Mouse (Mus musculus) R1 (cell line): ENCODE data around the gene Rgs6.

Experiments
- DNase-seq: peaks from one replicate; pipeline ENCODE4 v3.0.0-alpha.2; 2018; ENCODE audit warnings: low read depth, low spot score

Gene Rgs6

DNA sequence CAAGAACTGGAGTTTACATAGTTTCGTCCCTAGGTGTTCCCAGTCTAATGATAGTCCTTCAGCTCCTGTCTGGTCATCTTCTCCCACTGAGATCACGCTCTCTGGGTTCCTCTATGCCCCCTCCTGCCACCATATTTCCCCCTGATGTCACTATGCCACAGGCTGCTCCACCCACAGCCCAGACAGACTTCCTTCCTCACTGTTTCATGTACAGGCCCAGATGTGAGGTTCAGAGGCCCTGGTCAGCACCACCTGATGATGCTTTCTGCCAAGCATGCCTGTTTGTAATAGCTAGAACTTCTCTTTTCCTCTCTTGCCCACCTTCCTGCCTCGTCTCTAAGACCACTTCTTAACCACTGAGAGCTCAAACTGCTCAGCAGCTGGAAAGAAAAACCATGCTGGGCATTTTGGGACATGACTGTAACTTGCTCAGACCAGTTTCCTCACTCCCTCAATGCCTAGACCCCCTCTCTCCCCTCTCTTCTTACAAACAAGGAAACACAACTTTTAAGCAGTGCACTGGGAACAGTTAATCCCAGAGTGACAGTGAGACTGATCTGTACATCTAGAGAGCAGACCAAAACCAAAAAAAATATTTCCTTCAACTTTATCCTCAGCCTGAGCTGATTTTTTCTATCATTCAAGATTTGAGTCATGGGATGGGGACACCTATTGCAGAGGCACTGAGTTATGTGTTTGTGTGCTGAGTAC lies 446.9 kb downstream of the Rgs6 start:
- DNase-seq: no peak

- peak; percentile 7 for DNase-seq
These were observed 449.9 kb downstream of the Rgs6 start for GRCm38 (mm10) chr12:83037798-83038560.

- no peak for DNase-seq
These were observed 450.7 kb downstream of the Rgs6 start for GRCm38 (mm10) chr12:83038779-83039178.

DNA sequence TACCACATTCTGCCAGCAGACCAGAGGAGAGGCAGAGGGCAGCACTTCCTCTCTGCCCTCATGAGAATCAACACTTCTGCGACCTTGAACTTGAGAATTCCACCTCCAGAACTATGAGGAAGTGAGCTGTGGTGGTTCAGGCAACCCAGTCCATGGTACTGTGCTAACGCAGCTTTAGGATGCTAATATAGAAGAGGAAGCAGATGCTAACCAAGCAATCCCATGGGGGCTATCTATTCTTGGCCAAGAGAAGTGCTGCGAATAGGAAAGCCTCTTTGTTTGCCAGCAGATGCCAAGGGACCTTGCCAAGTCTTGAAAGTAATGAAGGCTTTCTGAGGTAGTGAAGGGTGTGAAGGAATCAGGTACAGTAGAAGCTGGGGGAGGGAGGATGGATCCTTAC lies 451.8 kb downstream of the Rgs6 start:
- DNase-seq: no peak

DNA sequence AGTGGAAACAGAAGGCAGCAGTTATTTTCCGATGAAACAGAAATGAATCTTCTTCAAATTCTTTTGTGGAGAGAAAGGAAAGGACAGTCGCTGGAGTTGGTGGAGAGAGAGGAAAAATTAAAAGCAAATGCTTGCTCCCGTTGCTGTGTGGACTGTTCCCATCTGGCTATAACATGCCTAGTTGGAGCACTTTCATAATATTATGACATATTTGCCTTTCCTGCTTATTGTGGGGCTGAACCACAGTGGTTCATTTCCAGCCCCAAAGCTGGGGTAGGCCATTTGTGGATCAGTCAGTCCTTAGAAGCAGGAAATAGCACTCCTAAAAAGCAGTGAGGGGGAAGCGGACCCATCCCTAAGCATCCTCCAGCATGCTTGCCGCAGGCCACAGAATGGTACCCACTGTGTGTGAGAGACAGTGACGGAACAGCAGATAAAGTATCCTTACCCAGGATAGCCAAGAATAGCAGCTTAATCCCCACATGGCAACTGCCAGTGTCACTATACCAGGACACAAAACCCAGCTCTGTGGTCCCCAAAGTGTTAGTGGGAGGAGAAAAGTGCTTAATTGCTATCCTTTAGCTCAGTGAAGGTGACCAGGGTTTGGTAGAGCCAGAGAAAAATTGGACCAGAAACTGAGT lies 456.0 kb downstream of the Rgs6 start:
- DNase-seq: no peak

- no peak for DNase-seq
These were observed 456.5 kb downstream of the Rgs6 start for GRCm38 (mm10) chr12:83044621-83044990.

DNA sequence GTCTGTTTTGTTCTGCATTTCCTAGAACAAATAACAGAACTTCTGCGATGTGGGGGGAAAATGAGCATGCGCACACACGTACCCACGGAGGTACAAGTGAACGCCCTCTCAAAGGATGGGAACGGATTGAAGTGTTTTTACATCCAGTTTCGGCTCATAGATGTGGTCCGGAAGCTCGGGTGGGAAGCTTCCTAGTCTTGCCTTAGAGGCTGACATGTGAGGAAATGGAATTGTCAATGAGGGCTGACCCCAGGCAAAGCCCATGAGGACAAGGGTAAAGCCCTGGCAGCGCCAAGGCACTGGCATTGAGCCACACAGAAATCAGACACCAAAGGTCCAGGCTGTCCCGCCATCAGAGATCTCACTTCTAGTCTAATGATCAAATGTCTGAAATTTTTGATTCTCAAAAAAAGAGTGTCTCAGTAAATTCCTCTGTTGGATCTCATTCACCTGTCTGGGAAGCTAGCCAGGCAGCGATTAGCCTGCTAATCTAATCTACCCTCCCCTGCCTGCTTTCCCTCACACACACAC lies 457.0 kb downstream of the Rgs6 start:
- DNase-seq: no peak

DNA sequence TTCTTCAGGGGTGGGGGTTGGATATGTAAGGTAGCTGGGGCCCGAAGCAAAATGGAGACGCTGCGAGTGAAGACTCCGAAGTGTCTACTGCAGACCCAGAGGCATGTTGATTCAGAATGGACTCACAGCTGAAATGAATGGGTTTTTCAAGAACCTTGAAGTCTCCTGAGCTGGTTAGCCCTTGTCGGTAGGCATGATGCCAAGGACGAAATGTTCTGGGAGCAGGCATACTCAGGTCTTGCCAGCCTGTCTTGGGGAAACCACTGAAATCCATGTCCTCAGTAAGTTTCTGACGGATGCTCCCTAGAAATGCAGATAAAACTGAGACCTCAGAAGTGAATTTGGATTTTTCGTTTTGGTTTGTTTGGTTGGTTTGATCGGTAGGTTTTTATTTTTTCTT lies 458.6 kb downstream of the Rgs6 start:
- DNase-seq: no peak

DNA sequence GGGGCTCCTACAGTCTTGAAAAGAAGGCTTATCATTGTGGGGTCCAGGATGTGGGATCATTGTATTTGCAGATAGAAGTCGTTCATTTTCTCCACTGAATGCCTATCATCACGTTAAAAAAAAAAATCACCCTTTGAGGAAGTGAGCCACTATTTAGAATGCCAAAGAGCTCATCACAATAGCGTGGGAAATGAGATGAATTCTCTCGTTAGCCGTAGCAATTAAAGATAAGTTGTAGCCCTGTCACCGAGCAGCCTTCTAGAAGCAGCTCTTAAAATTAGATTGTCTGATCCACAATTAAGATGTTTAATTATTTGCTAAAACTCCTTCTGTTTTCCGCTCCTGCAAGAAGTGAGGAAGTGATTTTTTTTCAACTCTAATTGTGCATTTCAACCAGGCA lies 459.6 kb downstream of the Rgs6 start:
- DNase-seq: no peak

- DNase-seq: no peak
These were observed 462.4 kb downstream of the Rgs6 start for GRCm38 (mm10) chr12:83050514-83050913.

DNA sequence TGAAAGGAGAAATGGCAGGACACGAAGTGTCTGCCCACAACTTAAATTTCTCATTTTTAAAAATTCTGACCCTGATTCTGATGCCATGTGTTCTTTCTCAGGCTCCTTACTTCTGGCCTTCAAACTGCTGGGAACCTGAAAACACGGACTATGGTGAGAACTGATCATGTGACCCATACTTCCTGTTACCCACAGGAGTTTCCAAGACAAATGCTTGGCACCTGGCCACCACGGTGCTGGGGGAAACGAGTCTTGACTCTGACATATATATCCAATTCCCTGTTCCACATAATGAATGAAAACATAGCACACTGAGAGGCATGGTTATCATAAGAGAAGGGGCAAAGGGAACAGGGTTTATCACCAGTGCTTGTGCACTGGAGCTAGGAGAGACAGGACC lies 464.3 kb downstream of the Rgs6 start:
- DNase-seq: no peak

DNA sequence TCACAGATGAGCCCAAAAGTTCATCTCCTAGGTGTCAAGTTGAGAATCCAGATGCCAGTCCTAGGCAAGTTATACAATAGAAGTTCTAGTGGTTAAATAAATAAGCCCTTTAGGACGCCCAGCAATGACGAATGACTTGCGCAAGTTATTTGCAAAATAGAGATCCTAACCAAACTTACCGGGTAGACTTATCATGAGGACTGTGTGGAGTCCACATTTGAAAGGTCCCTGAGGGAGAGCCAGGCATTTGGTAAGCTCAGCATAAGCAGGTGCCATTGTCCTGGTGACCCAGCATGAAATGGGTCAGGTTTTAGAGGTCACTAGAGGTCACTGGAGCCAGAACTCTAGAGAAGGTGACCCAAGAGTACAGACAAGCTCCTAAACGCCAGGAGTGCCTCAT lies 467.6 kb downstream of the Rgs6 start:
- no peak for DNase-seq

DNA sequence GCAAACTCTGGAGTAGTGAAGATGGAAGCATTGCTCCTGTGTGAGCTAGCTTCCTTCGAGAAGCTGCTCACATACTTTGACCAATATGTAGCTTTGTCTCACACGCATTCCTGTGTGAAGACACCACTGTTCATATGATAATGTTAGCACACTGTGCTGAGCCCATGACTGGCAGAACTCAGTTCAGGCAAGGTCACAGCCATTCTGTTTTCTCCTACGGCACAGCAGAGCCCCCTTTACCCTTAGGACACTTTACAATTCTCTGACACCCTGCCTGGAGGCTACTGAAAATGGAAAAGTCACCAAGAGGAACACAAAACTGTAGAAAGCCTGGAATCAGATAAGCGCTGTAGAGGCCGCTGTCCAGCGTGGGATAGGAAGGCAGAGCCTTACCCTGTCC lies 478.3 kb downstream of the Rgs6 start:
- DNase-seq: peak; percentile 35

- DNase-seq: no peak
These were observed 482.8 kb downstream of the Rgs6 start for GRCm38 (mm10) chr12:83070848-83071247.

DNA sequence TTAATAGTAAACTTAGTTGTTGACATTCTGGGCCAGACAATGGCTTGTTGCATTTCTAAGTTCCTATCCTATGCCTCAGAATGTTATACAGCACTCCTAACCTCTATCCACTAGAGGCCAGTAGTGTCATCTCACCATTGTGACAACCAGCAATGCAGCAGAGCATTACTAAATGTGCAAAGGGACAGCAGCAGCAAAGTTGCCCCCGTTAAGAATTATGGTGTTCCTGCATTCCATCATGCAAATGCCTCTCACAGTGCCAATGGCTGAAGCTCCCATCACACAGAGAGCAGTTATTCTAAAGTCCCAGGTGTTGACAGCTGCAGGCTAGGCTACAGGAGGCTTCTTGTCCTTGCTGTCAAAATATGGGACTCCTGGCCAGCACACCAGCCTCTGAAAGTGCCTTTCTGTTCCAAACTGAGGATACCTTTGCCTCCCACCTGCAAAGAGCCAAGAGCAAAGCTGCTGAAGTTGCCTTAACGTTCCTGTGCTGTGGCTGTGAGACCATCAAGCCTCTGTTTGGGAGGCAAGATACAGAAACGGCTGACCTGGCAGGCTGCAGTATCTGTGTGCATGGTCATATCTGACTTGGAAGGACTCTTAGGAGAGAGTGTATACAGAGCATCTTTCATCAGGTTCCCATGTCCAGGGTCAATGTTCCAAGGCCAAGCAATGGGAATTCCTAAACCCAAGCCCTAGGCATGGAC lies 484.2 kb downstream of the Rgs6 start:
- peak; percentile 13 for DNase-seq

DNA sequence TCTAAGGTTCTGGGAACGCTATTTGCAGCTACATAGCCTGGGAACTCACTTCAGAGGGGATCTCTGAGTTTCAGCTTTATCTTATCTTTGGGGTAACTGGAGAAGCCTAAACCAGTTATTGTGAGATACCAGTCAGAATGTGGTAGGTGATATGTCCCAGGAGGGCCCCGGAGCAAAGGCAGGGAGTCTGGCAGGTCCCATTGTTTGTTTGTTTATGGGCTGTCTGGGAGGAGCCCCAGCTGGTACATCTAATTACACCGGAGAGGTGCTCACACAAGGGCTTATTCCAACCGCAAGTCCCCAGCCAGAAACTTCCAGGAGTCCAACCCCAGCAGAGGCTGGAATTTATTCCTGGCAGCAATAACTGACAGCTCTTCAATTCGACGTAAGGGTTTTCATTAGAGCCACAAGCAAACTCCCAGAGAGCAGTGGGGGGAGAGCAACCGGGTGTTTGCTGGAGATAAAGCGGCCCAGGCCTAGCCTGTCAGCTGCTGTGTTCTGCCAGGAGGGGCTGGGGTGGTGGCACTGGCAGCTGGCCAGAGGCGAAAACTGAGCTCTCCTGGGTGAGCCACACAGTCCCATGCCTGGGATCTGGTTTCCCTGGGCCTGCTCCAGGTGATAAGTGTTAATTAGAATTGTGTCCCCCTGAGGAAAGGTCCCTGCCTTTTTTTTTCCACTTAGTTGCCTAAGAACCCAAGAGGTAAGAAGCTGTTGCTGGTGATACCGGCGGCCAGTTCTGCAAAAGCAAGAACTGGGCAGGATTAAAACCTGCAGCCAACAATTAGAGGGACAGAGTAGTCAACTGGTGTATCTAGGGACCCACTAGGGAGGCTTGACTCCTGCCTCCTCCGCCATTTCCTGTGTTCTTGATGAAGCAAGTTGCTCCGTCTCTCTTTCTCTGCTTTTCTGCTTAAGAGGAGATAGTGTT lies 485.1 kb downstream of the Rgs6 start:
- no peak for DNase-seq

DNA sequence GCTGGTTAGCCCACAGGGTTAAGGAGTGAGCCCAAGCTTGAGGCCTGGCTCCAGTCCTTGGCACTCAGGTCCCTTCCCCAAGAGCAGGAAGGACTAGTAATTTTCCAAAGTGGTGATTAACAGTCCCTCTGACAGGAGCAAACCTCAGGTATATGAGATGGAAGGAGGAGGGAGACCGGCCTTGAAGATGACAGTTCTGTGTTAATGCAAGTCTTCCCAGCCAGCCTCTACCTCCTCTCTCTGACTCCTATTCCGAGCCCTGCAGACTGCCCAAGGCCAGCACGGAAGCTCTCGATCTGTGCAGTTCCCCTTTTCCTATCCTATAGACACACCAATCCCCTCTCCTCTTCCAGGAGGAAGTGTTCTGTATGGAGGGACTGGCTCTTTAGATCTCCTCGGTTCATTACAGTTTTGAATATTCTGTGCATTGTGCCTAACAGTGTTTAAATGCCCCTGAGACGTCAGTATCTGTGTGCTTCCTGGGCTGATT lies 485.8 kb downstream of the Rgs6 start:
- DNase-seq: no peak

GRCm38 (mm10) chr12:83076179-83076578 lies 488.1 kb downstream of the Rgs6 start:
- no peak for DNase-seq

- no peak for DNase-seq
These were observed 489.4 kb downstream of the Rgs6 start for GRCm38 (mm10) chr12:83077486-83077885.

DNA sequence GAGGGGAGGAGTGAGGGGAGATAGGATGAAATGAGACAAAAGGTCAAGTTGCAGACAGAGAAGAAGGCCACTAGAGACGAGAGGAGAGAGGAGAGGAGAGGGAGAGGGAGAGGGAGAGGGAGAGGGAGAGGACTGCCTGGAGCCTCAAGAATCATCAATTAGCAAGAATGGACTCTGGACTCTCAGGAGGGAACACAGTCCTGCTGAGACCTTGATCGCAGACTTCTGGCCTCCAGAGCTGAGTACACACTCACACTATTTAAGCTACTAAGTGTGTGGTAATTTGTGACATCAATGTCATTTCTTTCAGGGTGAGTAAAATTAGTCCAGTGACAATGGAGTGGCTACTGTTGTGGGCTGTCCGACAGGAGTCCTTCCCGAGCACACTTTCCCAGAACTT lies 495.3 kb downstream of the Rgs6 start:
- DNase-seq: no peak

DNA sequence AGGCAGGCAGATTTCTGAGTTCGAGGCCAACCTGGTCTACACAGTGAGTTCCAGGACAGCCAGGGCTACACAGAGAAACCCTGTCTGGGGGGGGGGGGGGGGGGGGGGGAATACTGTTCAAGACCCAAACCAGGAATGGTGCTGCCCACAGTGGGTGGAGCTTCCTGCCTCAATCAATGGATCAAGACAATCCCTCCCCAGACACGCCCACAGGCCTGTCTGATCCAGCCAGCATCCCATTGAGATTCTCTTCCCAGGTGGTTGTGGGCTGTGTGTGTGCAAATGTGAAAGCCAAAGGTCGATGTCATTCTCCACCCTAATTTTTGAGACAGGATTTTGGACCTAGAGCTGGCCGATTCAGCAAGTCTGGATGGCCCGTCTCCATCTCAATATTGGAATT lies 496.5 kb downstream of the Rgs6 start:
- peak; percentile 72 for DNase-seq
